Mouse (Mus musculus) CD4-positive, CD25-positive, alpha-beta regulatory T cell, adult 2 months (primary cell): ENCODE measurements at regions not wholly inside any gene's neighbourhood (a gene's known extent, or its start where the extent isn't known, plus 50 kb on each side); places are given as distances from the start of the nearest gene placed in this dataset.
A peak's percentile ranks its signal among the peaks of the same experiment; 100 is the strongest.

Source experiments
- DNase-seq: peaks from one replicate; pipeline ENCODE4 v3.0.0-alpha.2; 2012; ENCODE audit warnings: low read depth, low spot score

GRCm38 (mm10) chr9:52591188-52591587 is 88.4 kb downstream of the AI593442 start:
- no peak for DNase-seq

GRCm38 (mm10) chr9:52574066-52574465 is 105.5 kb downstream of the AI593442 start:
- DNase-seq = no peak

- no peak for DNase-seq
Measured at GRCm38 (mm10) chr9:52551577-52552281, 127.9 kb downstream of the AI593442 start.

GRCm38 (mm10) chr9:52546071-52546470 is 133.5 kb downstream of the AI593442 start:
- no peak for DNase-seq

- DNase-seq = no peak
Measured at GRCm38 (mm10) chr9:52539086-52539485, 140.5 kb downstream of the AI593442 start.

GRCm38 (mm10) chr9:52529444-52529915 is 150.1 kb downstream of the AI593442 start:
- no peak for DNase-seq

GRCm38 (mm10) chr9:52500487-52500886 is 179.1 kb downstream of the AI593442 start:
- no peak for DNase-seq

- DNase-seq = peak; percentile 1
Measured at GRCm38 (mm10) chr9:52495483-52496270, 183.9 kb downstream of the AI593442 start.

GRCm38 (mm10) chr9:52492947-52493505 is 186.6 kb downstream of the AI593442 start:
- DNase-seq = no peak

GRCm38 (mm10) chr9:52473555-52474196 is 205.9 kb downstream of the AI593442 start:
- no peak for DNase-seq

- DNase-seq = no peak
Measured at GRCm38 (mm10) chr9:52472859-52473258, 206.7 kb downstream of the AI593442 start.

- no peak for DNase-seq
Measured at GRCm38 (mm10) chr9:52458518-52458917, 221.1 kb downstream of the AI593442 start.

- DNase-seq = no peak
Measured at GRCm38 (mm10) chr9:52454445-52454844, 225.1 kb downstream of the AI593442 start.

GRCm38 (mm10) chr9:52451792-52452191 is 227.8 kb downstream of the AI593442 start:
- DNase-seq = no peak

GRCm38 (mm10) chr9:52448245-52448644 is 231.3 kb downstream of the AI593442 start:
- no peak for DNase-seq

- DNase-seq = no peak
Measured at GRCm38 (mm10) chr9:52443228-52443627, 236.4 kb downstream of the AI593442 start.

GRCm38 (mm10) chr9:52434215-52434614 is 245.4 kb downstream of the AI593442 start:
- no peak for DNase-seq

- no peak for DNase-seq
Measured at GRCm38 (mm10) chr9:52425413-52425812, 254.2 kb downstream of the AI593442 start.

- DNase-seq = no peak
Measured at GRCm38 (mm10) chr9:52422622-52423021, 254.2 kb upstream of the Zc3h12c start.

GRCm38 (mm10) chr9:52415706-52416105 is 247.3 kb upstream of the Zc3h12c start:
- no peak for DNase-seq

GRCm38 (mm10) chr9:52407841-52408240 is 239.5 kb upstream of the Zc3h12c start:
- DNase-seq = no peak

GRCm38 (mm10) chr9:52402496-52402895 is 234.1 kb upstream of the Zc3h12c start:
- DNase-seq = no peak
